Mouse (Mus musculus): Measurements from ENCODE around the gene Stmn3.

Gene Stmn3

GRCm38 (mm10) chr2:181314080-181314810, at the start of gene Stmn3:
Stmn3 (minus strand) TSS chr2:181314500.
- TF ChIP-seq GATA4 (IDR thresholded peaks at IDR 0.05; ENCODE audit: insufficient replicate concordance, low read length) = no peak

- no peak for TF ChIP-seq GATA4 (IDR thresholded peaks at IDR 0.05; ENCODE audit: insufficient replicate concordance, low read length)
These were observed 49.6 kb upstream of the Stmn3 start for GRCm38 (mm10) chr2:181363946-181364345.

GRCm38 (mm10) chr2:181356780-181357179, 42.5 kb upstream of the Stmn3 start:
- TF ChIP-seq GATA4 (IDR thresholded peaks at IDR 0.05; ENCODE audit: insufficient replicate concordance, low read length) = no peak

- no peak for TF ChIP-seq GATA4 (IDR thresholded peaks at IDR 0.05; ENCODE audit: insufficient replicate concordance, low read length)
These were observed 28.5 kb upstream of the Stmn3 start for GRCm38 (mm10) chr2:181342766-181343165.

- no peak for TF ChIP-seq GATA4 (IDR thresholded peaks at IDR 0.05; ENCODE audit: insufficient replicate concordance, low read length)
These were observed 26.1 kb upstream of the Stmn3 start for GRCm38 (mm10) chr2:181340426-181340825.

GRCm38 (mm10) chr2:181334023-181334422, 19.7 kb upstream of the Stmn3 start:
- TF ChIP-seq GATA4 (IDR thresholded peaks at IDR 0.05; ENCODE audit: insufficient replicate concordance, low read length) = no peak

- no peak for TF ChIP-seq GATA4 (IDR thresholded peaks at IDR 0.05; ENCODE audit: insufficient replicate concordance, low read length)
These were observed 18.2 kb upstream of the Stmn3 start for GRCm38 (mm10) chr2:181332542-181332941.

GRCm38 (mm10) chr2:181326098-181326497, 11.8 kb upstream of the Stmn3 start:
- no peak for TF ChIP-seq GATA4 (IDR thresholded peaks at IDR 0.05; ENCODE audit: insufficient replicate concordance, low read length)

GRCm38 (mm10) chr2:181322136-181322535, 7.8 kb upstream of the Stmn3 start:
- no peak for TF ChIP-seq GATA4 (IDR thresholded peaks at IDR 0.05; ENCODE audit: insufficient replicate concordance, low read length)

GRCm38 (mm10) chr2:181320103-181320499, 5.8 kb upstream of the Stmn3 start:
- no peak for TF ChIP-seq GATA4 (IDR thresholded peaks at IDR 0.05; ENCODE audit: insufficient replicate concordance, low read length)

GRCm38 (mm10) chr2:181319248-181320102, 5.2 kb upstream of the Stmn3 start, which contains the start of gene Rtel1:
Rtel1 (plus strand) TSS chr2:181319739.
- TF ChIP-seq GATA4 (IDR thresholded peaks at IDR 0.05; ENCODE audit: insufficient replicate concordance, low read length) = no peak

- no peak for TF ChIP-seq GATA4 (IDR thresholded peaks at IDR 0.05; ENCODE audit: insufficient replicate concordance, low read length)
These were observed 788 bp downstream of the Stmn3 start for GRCm38 (mm10) chr2:181313344-181314079.

GRCm38 (mm10) chr2:181313006-181313343, 1.3 kb downstream of the Stmn3 start:
- no peak for TF ChIP-seq GATA4 (IDR thresholded peaks at IDR 0.05; ENCODE audit: insufficient replicate concordance, low read length)

GRCm38 (mm10) chr2:181312435-181312834, 1.9 kb downstream of the Stmn3 start:
- no peak for TF ChIP-seq GATA4 (IDR thresholded peaks at IDR 0.05; ENCODE audit: insufficient replicate concordance, low read length)

GRCm38 (mm10) chr2:181307144-181307804, 7.0 kb downstream of the Stmn3 start:
- TF ChIP-seq GATA4 (IDR thresholded peaks at IDR 0.05; ENCODE audit: insufficient replicate concordance, low read length) = no peak
